Mouse (Mus musculus) adrenal gland, adult 18-20 months (tissue): ENCODE results near the gene Fbxw10. TPM values are rescaled to one million over a fixed set of nuclear protein-coding genes. Genes with fewer than 3 reads are reported as not detected.

Experiments
- DNase-seq, 2 experiments: peaks; one replicate each; pipeline ENCODE4 v3.0.0; 2021 to 2022; ENCODE audit warnings: low spot score in 2 of 2
- long read RNA-seq, 2 experiments: library from polyadenylated mRNA; stranded (forward); transcript quantifications; one replicate each; pipeline ENCODE4 v2.0.0; 2021
- total RNA-seq, 2 experiments: library from RNA; stranded (reverse); gene quantifications; 1 replicate in 1 of 2; 2 replicates in 1 of 2; pipeline ENCODE4 v1.2.3; 2021

Gene Fbxw10
- 1 to 10 TPM in 1 of 2 experiments, under 1 TPM in 1; 0.76 to 1.4 TPM for total RNA-seq
- long read RNA-seq, experiment 1 = 0 reads
- long read RNA-seq, experiment 2 = 0 reads

- no peak for DNase-seq
Observed at GRCm38 (mm10) chr11:62846961-62847654, at the start of gene Fbxw10. Gene Fbxw10, plus strand, starts transcription at chr11:62847069.

GRCm38 (mm10) chr11:62804119-62804518, 42.8 kb upstream of the Fbxw10 start:
- DNase-seq = no peak

- no peak for DNase-seq
Observed at GRCm38 (mm10) chr11:62807965-62808364, 38.9 kb upstream of the Fbxw10 start.

- DNase-seq = no peak
Observed at GRCm38 (mm10) chr11:62809201-62809600, 37.7 kb upstream of the Fbxw10 start.

GRCm38 (mm10) chr11:62812268-62812667, 34.6 kb upstream of the Fbxw10 start:
- no peak for DNase-seq

GRCm38 (mm10) chr11:62813497-62813896, 33.4 kb upstream of the Fbxw10 start:
- no peak for DNase-seq

- DNase-seq = no peak
Observed at GRCm38 (mm10) chr11:62813970-62814624, 32.8 kb upstream of the Fbxw10 start.

- DNase-seq = no peak
Observed at GRCm38 (mm10) chr11:62814625-62815024, 32.2 kb upstream of the Fbxw10 start.

- no peak for DNase-seq
Observed at GRCm38 (mm10) chr11:62815438-62815837, 31.4 kb upstream of the Fbxw10 start.

GRCm38 (mm10) chr11:62816591-62816990, 30.3 kb upstream of the Fbxw10 start:
- no peak for DNase-seq

GRCm38 (mm10) chr11:62819059-62819686, 27.7 kb upstream of the Fbxw10 start:
- DNase-seq = no peak

GRCm38 (mm10) chr11:62820059-62820541, 26.8 kb upstream of the Fbxw10 start, which contains the start of gene Trim16:
Gene Trim16, plus strand, starts transcription at chr11:62820231.
- peak; percentile 49 to 53 for DNase-seq

- DNase-seq = peak; percentile 26 to 28
Observed at GRCm38 (mm10) chr11:62820661-62821437, 26.0 kb upstream of the Fbxw10 start.

- DNase-seq = no peak
Observed at GRCm38 (mm10) chr11:62821893-62822292, 25.0 kb upstream of the Fbxw10 start.

GRCm38 (mm10) chr11:62824211-62824610, 22.7 kb upstream of the Fbxw10 start:
- no peak for DNase-seq

- no peak for DNase-seq
Observed at GRCm38 (mm10) chr11:62825222-62826105, 21.4 kb upstream of the Fbxw10 start.

GRCm38 (mm10) chr11:62826106-62826733, 20.6 kb upstream of the Fbxw10 start:
- no peak for DNase-seq

GRCm38 (mm10) chr11:62827135-62827534, 19.7 kb upstream of the Fbxw10 start:
- DNase-seq = no peak

GRCm38 (mm10) chr11:62827911-62828310, 19.0 kb upstream of the Fbxw10 start:
- DNase-seq = no peak

- no peak for DNase-seq
Observed at GRCm38 (mm10) chr11:62830387-62830786, 16.5 kb upstream of the Fbxw10 start.
